Mouse (Mus musculus) bone marrow macrophage, adult 2 months (primary cell): ENCODE measurements around the gene Slc17a5. TPM values are rescaled to one million over a fixed set of nuclear protein-coding genes. Genes with fewer than 3 reads are reported as not detected.
A peak's percentile ranks its signal among the peaks of the same experiment; 100 is the strongest.

ENCODE experiments used
- H3K27ac ChIP-seq: 2 replicates; pipeline ENCODE4 v1.5.1; 2012; ENCODE audit warnings: low read depth, low read length; ENCODE audit not compliant: insufficient read depth
- H3K4me1 ChIP-seq: 2 replicates; pipeline ENCODE4 v1.6.1; 2012; ENCODE audit warnings: low read length; ENCODE audit not compliant: control insufficient read depth, insufficient read depth
- H3K4me3 ChIP-seq: 2 replicates; pipeline ENCODE4 v1.5.1; 2012; ENCODE audit warnings: mild to moderate bottlenecking, low read length, moderate library complexity; ENCODE audit not compliant: insufficient read depth
- CTCF ChIP-seq: IDR thresholded peaks from 2 replicates; pipeline ENCODE4 v1.5.1; 2012; ENCODE audit warnings: low read depth, mild to moderate bottlenecking, low read length, moderate library complexity
- POLR2A ChIP-seq: IDR thresholded peaks from 2 replicates; pipeline ENCODE4 v1.6.1; 2012; ENCODE audit warnings: mild to moderate bottlenecking, low read depth, low read length, borderline replicate concordance
- polyA plus RNA-seq: library from polyadenylated mRNA; stranded (reverse); fragments of >200 nt; gene quantifications from 2 replicates; pipeline ENCODE4 v1.2.4, GENCODE M21; 2012; ENCODE audit not compliant: missing spikeins, insufficient read depth, insufficient read length

Gene Slc17a5
- polyA plus RNA-seq, 1 experiment = 44.2 TPM

DNA sequence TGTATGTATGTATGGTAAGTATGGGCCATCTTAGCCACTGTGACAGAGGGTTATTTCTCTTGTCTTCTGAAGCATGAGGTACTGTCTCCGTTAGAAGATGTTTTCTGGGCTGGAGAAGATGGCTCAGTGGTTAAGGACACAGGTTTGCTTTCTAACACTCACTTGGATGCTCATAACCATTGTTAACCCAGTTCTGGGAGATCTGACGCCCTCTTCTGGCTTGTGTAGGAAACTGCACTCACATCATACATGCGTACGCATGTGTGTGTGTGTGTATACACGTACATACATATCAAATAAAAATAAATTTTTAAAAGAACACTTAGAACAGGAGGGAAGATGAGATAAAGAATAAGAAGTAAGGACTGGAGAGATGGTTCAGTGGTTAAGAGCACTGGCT, 11.4 kb downstream of the Slc17a5 start:
- Histone ChIP-seq H3K4me1 (peaks cover 10% of the 10 kb centered on the region), H3K4me3 (no peak overlapping the region), H3K27ac (no peak overlapping the region)
- TF ChIP-seq CTCF (no peak), POLR2A (no peak)

DNA sequence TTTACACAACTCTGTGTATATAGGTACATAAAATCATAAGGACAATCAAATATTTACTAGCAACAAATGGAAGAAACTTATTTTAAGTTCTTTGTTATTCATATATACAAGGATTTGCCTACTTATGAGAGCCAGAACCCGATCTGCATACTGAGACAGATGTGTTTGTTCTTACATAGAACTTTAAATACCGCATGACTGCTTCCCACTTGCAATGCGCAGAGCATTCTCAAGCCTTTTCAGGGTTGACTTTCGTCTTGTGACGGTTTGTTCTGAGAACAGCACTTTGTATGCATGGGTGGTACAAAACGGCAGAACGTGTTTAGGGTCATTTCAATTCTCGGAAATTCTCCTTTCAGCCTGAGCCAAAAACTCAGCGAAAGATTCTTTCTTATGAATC, 17.9 kb downstream of the Slc17a5 start:
- TF ChIP-seq CTCF = no peak
- no peak for TF ChIP-seq POLR2A
- Histone ChIP-seq H3K27ac (no peak overlapping the region), H3K4me1 (0 out of 2 replicates have a peak, but pooled peaks cover 3% of the 10 kb centered on the region), H3K4me3 (no peak overlapping the region)

DNA sequence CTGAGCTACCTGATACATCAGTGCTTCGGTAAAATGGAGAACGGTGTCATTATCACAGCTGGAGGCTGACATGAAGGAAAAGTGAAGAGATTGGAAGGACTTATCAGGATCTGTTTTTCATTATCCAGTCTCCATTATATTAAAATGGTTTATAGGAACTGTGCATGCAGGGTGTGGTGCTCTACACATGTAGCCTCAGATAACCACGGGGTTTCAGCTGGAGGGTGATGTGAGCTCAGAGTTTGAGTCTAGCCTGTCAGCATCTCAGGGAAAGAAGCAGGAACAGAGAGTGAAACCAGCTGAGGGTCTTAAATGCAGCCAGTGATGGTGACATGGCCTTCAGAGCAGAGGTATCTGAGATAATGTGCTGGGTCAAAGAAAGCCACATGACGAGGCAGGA, 28.4 kb downstream of the Slc17a5 start:
- Histone ChIP-seq H3K4me1 (no peaks in the 10 kb centered on the region), H3K27ac (no peak overlapping the region), H3K4me3 (no peak overlapping the region)
- TF ChIP-seq POLR2A (no peak), CTCF (no peak)

DNA sequence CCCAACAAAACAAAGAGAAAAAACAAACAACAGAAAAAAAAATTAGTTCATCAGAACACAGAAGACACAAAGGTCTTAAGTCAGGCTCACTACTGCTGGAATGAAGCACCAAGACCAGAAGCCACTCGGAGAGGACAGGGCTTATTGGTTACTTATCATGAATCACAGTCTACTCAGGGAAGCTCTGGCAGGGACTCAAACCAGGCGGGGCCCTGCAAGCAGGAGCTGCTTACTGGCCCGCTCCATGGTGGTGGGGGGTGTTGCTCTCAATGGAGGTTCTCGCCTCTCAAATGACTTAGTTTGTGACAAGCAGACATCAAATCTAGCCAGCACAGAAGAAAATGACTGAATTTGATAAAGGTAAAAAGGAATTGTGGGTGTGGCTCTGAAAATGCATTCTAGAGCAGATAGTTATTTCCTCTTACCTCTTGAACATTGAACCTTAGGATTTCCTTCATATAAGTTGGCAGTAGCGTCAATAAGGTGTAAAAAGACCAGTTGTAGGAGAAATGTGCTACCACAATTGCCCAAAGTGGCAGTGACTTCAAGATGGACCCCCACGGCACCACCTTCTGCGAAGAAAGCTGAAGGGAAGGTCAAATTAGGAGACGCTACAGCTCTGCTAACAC, 29.1 kb downstream of the Slc17a5 start:
- Histone ChIP-seq H3K4me3 (no peak overlapping the region), H3K4me1 (no peaks in the 10 kb centered on the region), H3K27ac (no peak overlapping the region)
- no peak for TF ChIP-seq CTCF
- TF ChIP-seq POLR2A = no peak

DNA sequence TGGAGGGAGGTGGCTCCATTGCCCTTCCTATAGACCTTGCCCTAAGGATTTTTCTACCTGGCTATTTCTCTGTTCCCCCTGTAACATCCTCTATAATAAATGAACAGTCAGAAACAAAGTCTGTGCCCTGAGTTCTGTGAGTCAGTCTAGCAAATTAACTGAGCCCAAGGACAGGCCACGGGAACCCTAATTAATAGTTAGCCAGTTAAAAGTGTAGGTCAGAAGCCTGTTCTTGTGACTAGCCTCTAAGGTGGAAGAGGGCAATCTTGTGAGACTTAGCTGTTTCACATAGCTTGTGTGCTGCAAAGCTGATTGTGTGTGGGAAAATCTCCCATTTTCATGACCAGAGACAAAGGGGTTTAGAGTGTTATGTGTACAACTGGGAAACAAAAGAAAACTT, 30.8 kb downstream of the Slc17a5 start:
- H3K27ac ChIP-seq = no peak overlapping the region
- no peak overlapping the region for H3K4me3 ChIP-seq
- no peaks in the 10 kb centered on the region for H3K4me1 ChIP-seq
- TF ChIP-seq CTCF = no peak
- no peak for TF ChIP-seq POLR2A

DNA sequence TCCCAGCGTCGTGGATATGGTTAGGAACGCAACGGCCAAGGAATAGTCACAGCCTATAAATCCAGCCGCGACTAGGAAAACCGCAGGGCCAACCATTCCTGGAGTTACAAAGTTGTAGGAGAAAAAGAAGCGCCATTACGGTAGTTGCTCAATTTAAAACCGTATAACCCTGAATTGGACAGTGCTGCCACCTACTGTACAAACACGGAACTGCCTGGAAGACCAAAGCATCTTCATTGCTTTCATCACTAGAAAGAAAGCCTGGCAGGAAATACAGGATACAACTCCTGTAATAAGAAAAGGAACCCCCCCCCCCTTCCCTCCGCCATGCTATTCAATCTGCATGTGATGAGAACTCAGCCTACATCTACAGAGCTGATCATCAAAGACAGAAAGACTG, 34.9 kb downstream of the Slc17a5 start:
- H3K4me3 ChIP-seq = no peak overlapping the region
- H3K4me1 ChIP-seq = peaks cover 5% of the 10 kb centered on the region
- H3K27ac ChIP-seq = no peak overlapping the region
- TF ChIP-seq CTCF (0 out of 2 replicates have a peak, but pooled peaks have one; percentile 28), POLR2A (no peak)

DNA sequence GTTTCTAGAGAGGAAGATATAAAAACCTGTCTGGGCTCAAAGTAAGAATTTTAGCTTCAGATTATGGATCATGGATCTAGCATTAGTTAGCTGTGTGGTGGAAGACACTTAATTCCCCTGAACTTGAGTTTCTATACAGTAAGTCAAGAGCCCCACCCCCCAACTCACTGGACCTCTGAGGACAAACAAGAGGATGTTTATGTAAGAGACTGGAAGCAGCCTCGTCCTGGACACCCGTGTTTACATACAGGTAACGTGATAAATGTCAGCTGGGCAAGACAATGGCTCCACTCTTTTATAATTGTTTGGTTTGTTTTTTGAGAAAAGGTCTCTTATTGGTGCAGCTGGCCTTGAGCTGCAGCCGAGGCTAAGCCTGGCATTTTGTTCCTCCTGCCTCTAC, 36.1 kb downstream of the Slc17a5 start:
- Histone ChIP-seq H3K27ac (no peak overlapping the region), H3K4me1 (peaks cover 5% of the 10 kb centered on the region), H3K4me3 (no peak overlapping the region)
- no peak for TF ChIP-seq CTCF
- TF ChIP-seq POLR2A = no peak

DNA sequence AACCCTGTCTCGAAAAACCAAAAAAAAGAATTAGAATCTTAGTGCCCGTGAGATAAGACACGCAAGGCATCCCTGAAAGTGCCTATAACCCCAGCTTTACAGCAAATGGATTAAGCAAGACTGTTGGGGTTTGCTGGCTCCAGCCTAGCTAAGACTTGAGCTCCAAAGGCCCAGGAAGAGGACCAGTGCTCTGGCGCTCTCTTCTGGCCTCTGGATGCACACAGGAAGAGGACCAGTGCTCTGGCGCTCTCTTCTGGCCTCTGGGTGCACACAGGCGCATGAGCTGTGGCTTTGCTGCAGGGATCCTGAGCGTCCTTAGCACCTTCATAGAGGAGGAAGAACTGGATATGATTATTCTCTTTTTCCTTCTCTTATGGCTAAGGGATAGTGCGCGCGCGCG, 40.1 kb downstream of the Slc17a5 start:
- Histone ChIP-seq H3K4me3 (no peak overlapping the region), H3K27ac (no peak overlapping the region), H3K4me1 (peaks cover 5% of the 10 kb centered on the region)
- TF ChIP-seq POLR2A (no peak), CTCF (peak; percentile 26; the same call in 1 of the 2 replicates)

DNA sequence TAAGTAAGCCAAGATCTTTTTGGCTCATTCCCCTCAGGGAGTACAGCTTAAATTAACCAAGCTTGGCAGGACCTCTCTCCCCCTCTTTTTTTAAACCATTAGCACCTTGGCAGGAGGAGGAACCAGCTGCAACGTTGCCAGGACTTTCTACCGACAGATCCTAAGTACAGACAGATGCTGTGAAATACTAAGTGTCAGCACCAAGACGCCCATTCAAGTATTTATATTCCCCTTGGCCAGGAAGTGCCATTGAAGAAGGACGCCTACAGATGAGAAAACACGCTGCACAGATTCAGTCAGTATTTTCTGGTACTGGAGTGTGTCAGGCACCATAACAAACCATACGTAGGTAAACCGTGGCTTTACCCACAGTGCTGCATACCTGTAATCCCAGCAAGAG, 40.9 kb downstream of the Slc17a5 start:
- Histone ChIP-seq H3K4me1 (peaks cover 5% of the 10 kb centered on the region), H3K27ac (no peak overlapping the region), H3K4me3 (no peak overlapping the region)
- no peak for TF ChIP-seq POLR2A
- TF ChIP-seq CTCF = no peak

DNA sequence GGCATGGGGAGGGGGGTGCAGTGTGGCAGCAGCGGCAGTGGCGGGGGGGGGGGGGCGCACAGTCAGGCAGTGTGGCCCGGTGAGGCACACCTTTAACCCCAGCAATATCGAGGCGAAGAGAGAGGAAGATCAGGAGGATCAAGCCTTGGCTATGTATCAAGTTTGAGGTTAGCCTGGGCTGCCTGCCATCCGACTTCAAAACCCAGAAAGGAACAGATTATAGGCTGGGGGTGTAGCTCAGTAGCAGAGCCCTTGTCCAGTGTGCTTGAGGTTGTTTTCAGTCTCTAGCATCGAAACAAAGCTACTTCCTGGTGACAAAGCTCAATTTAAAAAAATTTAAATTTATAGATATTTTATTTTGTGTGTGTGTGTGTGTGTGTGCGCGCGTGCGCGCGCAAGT, 46.1 kb downstream of the Slc17a5 start:
- no peak overlapping the region for H3K4me3 ChIP-seq
- no peaks in the 10 kb centered on the region for H3K4me1 ChIP-seq
- no peak overlapping the region for H3K27ac ChIP-seq
- no peak for TF ChIP-seq POLR2A
- TF ChIP-seq CTCF = no peak
